Mouse (Mus musculus): ENCODE measurements around the gene D17Wsu92e. TPM values are rescaled to one million over a fixed set of nuclear protein-coding genes. Genes with fewer than 3 reads are reported as not detected.

D17Wsu92e gene
- polyA plus RNA-seq, 1 experiment from 2014 or later = 22.7 TPM

DNA sequence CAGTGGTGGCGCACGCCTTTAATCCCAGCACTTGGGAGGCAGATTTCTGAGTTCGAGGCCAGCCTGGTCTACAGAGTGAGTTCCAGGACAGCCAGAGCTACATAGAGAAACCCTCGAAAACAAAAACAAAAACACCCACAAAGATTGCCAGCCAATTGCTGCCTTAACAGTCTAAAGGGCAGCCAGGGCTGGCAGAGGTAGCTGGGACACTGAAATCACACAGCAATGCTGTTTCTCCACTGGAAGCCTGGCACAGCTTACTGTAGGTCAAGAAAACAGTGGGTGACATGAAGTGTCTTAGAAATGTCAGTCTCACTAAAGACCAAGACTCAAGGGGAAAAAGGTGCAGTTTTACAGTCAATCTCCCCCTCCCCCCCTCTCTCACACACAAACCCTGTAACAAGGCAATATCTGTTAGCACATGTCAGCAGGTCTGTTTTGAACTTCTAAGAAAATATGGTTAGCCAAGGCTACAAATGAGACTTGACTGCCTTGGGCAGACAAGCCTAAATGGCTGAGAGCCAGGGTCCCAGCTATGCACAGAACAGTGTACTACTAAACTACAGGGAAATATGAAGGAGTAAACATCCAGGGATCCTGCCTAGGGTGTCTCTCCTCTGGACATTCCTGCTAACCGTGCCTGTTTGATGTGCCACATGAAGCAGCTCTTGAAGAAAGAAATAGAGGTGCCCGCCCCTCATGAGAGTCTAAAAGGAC lies 31.8 kb downstream of the D17Wsu92e start:
- peaks cover 14% of the 10 kb centered on the region for H3K36me3 ChIP-seq (ENCODE audit: control insufficient read depth, insufficient read depth, low read length)
- H3K9me3 ChIP-seq (ENCODE audit: control insufficient read depth, low read length) = no peaks in the 10 kb centered on the region
- 89% methylated on average over 6 of the region's 6 CpGs for WGBS
- H3K27ac ChIP-seq (ENCODE audit: low read depth, low read length) = no peak overlapping the region
- H3K4me1 ChIP-seq (replicated peaks; ENCODE audit: control insufficient read depth, insufficient read depth, low read length) = no peaks in the 10 kb centered on the region
- H3K9ac ChIP-seq (ENCODE audit: low read depth, low read length) = no peak overlapping the region
- no peak overlapping the region for H3K4me2 ChIP-seq
- ATAC-seq (replicated peaks; ENCODE audit: low FRiP score) (no peak), DNase-seq (ENCODE audit: low spot score) (no peak)
- no peaks in the 10 kb centered on the region for H3K27me3 ChIP-seq (replicated peaks; ENCODE audit: control insufficient read depth, insufficient read depth, low read length)
- no peak overlapping the region for H3K4me3 ChIP-seq (ENCODE audit: low read depth, low read length)

DNA sequence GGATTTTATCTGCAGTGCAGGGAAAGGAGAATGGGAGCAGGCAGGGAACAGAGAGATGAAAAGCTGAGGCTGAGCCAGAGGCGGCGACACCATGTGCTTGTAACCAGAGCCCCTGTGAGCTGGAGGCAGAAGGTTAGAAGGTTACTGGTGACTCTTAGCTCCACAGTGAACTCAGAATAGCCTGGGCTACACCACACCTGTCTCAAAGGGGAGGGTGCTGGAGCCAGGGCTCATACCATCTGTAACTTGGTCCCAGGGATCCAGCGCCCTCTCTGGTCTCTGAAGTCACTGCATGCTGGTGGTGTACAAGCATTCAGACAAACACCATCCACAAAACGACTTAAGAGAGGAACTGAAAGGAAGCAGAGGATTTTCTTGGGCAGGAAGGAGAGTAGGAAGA lies 36.9 kb downstream of the D17Wsu92e start:
- Histone ChIP-seq H3K27ac (ENCODE audit: low read depth, low read length) (no peak overlapping the region), H3K4me2 (no peak overlapping the region), H3K4me1 (replicated peaks; ENCODE audit: control insufficient read depth, insufficient read depth, low read length) (peaks cover 20% of the 10 kb centered on the region), H3K9me3 (ENCODE audit: control insufficient read depth, low read length) (no peaks in the 10 kb centered on the region), H3K4me3 (ENCODE audit: low read depth, low read length) (no peak overlapping the region), H3K36me3 (ENCODE audit: control insufficient read depth, insufficient read depth, low read length) (peaks cover 15% of the 10 kb centered on the region), H3K9ac (ENCODE audit: low read depth, low read length) (no peak overlapping the region), H3K27me3 (replicated peaks; ENCODE audit: control insufficient read depth, insufficient read depth, low read length) (no peaks in the 10 kb centered on the region)
- ATAC-seq (replicated peaks; ENCODE audit: low FRiP score) = no peak
- WGBS = 65% methylated on average over 4 of the region's 4 CpGs
- DNase-seq (ENCODE audit: low spot score) = no peak

DNA sequence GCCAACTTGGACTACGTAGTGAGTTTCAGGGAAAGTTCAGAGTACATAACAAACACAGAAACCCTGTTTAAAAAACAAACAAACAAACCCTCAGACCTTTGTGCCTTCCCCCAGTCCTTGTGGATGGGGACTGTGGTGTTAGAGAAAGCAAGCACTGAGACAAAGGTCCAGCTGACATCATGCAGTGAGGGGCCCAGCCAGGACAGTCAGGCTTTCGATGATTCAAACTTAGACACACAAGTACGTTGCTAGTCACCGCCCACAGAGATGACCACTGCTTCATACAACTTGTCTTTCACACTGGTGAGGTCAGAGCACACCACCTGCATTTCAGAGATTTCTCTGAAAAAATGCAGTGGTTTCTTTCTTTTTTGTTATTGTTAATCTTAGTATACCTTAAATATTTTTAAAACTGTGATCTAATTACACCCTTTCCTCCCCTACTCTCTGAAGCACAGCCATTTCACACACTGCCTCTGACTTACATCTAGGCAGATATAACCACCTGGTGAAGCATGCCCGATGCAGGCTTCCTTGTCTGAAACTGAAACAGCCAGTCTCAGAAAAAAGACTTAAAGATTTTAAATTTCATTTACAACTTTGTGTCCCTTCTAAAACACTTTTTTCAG lies 39.3 kb downstream of the D17Wsu92e start:
- H3K9ac ChIP-seq (ENCODE audit: low read depth, low read length) = no peak overlapping the region
- DNase-seq (ENCODE audit: low spot score) = no peak
- WGBS = 69% methylated on average over 5 of the region's 5 CpGs
- no peak overlapping the region; the same call in 1 of the 2 replicates for H3K27ac ChIP-seq (ENCODE audit: low read depth, low read length)
- no peak for ATAC-seq (replicated peaks; ENCODE audit: low FRiP score)
- H3K4me1 ChIP-seq (replicated peaks; ENCODE audit: control insufficient read depth, insufficient read depth, low read length) = peaks cover 40% of the 10 kb centered on the region
- H3K4me2 ChIP-seq = no peak overlapping the region
- no peaks in the 10 kb centered on the region for H3K9me3 ChIP-seq (ENCODE audit: control insufficient read depth, low read length)
- no peaks in the 10 kb centered on the region for H3K27me3 ChIP-seq (replicated peaks; ENCODE audit: control insufficient read depth, insufficient read depth, low read length)
- peaks cover 15% of the 10 kb centered on the region for H3K36me3 ChIP-seq (ENCODE audit: control insufficient read depth, insufficient read depth, low read length)
- H3K4me3 ChIP-seq (ENCODE audit: low read depth, low read length) = no peak overlapping the region

DNA sequence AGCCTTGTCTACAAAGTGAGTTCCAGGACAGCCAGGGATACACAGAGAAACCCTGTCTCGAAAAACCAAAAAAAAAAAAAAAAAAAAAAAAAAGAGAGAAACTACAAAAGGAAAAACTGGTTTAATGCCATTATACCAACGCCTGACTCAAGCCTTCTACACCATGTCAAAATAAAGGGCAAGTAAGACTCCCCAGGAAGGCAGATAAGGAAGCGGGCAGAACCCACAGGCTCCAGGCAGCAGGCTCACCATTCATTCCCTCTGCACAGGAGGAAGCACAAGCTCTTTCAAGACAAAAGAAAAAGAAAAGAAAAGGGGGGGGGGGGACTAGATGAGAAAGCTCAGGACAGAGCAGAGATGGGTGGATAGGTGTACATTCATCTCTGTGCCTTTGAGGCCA lies 40.7 kb downstream of the D17Wsu92e start:
- H3K27ac ChIP-seq (ENCODE audit: low read depth, low read length) = 0 out of 2 replicates have a peak overlapping the region, but pooled peaks have one; percentile 28
- no peak overlapping the region for H3K9ac ChIP-seq (ENCODE audit: low read depth, low read length)
- DNase-seq (ENCODE audit: low spot score) (no peak), ATAC-seq (replicated peaks; ENCODE audit: low FRiP score) (0 out of 2 replicates have a peak, but pooled peaks have one; percentile 27)
- H3K4me1 ChIP-seq (replicated peaks; ENCODE audit: control insufficient read depth, insufficient read depth, low read length) = peaks cover 40% of the 10 kb centered on the region
- H3K27me3 ChIP-seq (replicated peaks; ENCODE audit: control insufficient read depth, insufficient read depth, low read length) = no peaks in the 10 kb centered on the region
- 35% methylated on average over 3 of the region's 3 CpGs for WGBS
- H3K4me3 ChIP-seq (ENCODE audit: low read depth, low read length) = no peak overlapping the region
- 0 out of 2 replicates have a peak overlapping the region, but pooled peaks have one; percentile 16 for H3K4me2 ChIP-seq
- H3K9me3 ChIP-seq (ENCODE audit: control insufficient read depth, low read length) = no peaks in the 10 kb centered on the region
- peaks cover 6% of the 10 kb centered on the region for H3K36me3 ChIP-seq (ENCODE audit: control insufficient read depth, insufficient read depth, low read length)

DNA sequence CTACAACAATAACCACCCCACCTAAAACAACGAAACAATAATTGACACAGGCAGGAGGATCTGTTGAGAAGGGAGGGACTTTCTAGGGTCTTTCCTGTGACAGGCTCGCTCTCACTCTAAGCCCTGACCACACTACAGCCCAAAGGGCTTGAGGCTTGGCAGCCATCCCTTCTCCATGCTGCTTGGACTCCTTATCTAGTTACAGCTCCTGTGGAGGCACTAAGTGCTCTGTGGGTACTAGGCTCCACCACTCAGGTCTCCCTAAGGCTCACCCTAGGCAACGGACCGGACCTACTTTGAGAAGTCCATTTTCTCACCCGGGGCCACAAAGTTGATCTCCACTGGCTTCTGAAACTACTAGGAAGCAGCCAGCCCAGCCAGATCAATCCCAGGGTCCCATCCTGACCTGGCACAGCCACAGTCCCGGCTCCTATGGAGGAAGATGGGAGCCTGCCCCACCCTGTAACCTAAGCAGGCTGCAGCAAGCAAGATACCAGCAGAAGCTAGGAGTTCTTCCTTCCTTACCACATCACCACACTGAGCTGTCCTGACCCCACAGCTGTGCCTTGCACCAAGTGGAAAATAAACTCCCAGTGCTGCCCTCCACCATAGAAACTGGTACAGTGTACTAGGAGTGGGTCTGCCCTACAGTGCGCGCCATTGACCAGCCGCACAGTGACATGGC lies 41.6 kb downstream of the D17Wsu92e start:
- peak overlapping the region; percentile 70 for H3K27ac ChIP-seq (ENCODE audit: low read depth, low read length)
- H3K4me3 ChIP-seq (ENCODE audit: low read depth, low read length) = no peak overlapping the region
- WGBS = 80% methylated on average over 9 of the region's 9 CpGs
- peaks cover 4% of the 10 kb centered on the region for H3K36me3 ChIP-seq (ENCODE audit: control insufficient read depth, insufficient read depth, low read length)
- H3K9ac ChIP-seq (ENCODE audit: low read depth, low read length) = no peak overlapping the region
- peaks cover 40% of the 10 kb centered on the region for H3K4me1 ChIP-seq (replicated peaks; ENCODE audit: control insufficient read depth, insufficient read depth, low read length)
- peak; percentile 72 for ATAC-seq (replicated peaks; ENCODE audit: low FRiP score)
- H3K27me3 ChIP-seq (replicated peaks; ENCODE audit: control insufficient read depth, insufficient read depth, low read length) = no peaks in the 10 kb centered on the region
- DNase-seq (ENCODE audit: low spot score) = no peak
- no peaks in the 10 kb centered on the region for H3K9me3 ChIP-seq (ENCODE audit: control insufficient read depth, low read length)
- H3K4me2 ChIP-seq = peak overlapping the region; percentile 19

DNA sequence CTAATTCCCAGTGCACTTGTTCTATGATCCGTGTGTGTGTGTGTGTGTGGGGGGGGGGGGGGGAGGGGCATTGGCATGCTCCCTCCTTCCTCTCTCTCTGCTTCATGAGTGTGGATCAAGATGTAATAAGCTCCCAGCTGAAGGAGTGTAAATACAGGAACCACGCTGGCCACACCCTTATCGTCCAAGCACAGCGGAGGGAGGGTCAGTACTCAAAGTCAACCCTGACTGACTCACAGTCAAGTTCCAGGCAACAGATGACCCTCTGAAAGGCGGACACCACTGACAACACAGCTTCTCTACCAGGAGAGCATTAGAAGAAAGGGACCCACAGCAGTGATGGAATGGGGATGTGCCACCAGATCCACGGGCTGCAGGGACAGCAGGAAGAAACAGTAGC lies 42.6 kb downstream of the D17Wsu92e start:
- H3K4me3 ChIP-seq (ENCODE audit: low read depth, low read length) = no peak overlapping the region
- H3K9me3 ChIP-seq (ENCODE audit: control insufficient read depth, low read length) = no peaks in the 10 kb centered on the region
- peak overlapping the region; percentile 28; the same call in 1 of the 2 replicates for H3K4me2 ChIP-seq
- peaks cover 40% of the 10 kb centered on the region for H3K4me1 ChIP-seq (replicated peaks; ENCODE audit: control insufficient read depth, insufficient read depth, low read length)
- peak; percentile 77 for ATAC-seq (replicated peaks; ENCODE audit: low FRiP score)
- H3K9ac ChIP-seq (ENCODE audit: low read depth, low read length) = peak overlapping the region; percentile 11; the same call in 1 of the 2 replicates
- H3K27ac ChIP-seq (ENCODE audit: low read depth, low read length) = 0 out of 2 replicates have a peak overlapping the region, but pooled peaks have one; percentile 70
- no peaks in the 10 kb centered on the region for H3K27me3 ChIP-seq (replicated peaks; ENCODE audit: control insufficient read depth, insufficient read depth, low read length)
- DNase-seq (ENCODE audit: low spot score) = peak; percentile 41
- WGBS = 40% methylated on average over 6 of the region's 6 CpGs
- H3K36me3 ChIP-seq (ENCODE audit: control insufficient read depth, insufficient read depth, low read length) = no peaks in the 10 kb centered on the region; the same call in 1 of the 2 replicates

DNA sequence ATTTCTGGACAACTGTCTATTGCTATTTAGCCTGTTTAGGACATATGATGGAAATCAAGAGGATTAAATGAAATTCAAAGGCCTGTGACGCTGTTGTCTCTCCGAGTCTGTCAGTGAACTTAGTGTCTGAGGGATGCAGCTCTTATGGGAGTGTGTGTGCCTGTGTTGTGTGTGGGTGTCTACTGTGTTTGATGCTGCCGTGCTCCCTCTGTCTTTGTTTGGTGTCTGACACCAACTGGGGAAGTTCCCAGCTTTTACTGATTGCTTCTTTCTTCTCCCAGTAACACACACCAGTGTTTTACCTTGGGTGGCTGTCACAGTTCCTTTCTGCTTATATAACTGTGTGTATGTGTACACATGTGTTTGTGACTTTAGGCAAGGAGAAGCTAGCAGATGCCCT lies 46.2 kb downstream of the D17Wsu92e start:
- Histone ChIP-seq H3K27ac (ENCODE audit: low read depth, low read length) (no peak overlapping the region), H3K9me3 (ENCODE audit: control insufficient read depth, low read length) (no peaks in the 10 kb centered on the region), H3K4me1 (replicated peaks; ENCODE audit: control insufficient read depth, insufficient read depth, low read length) (peaks cover 33% of the 10 kb centered on the region), H3K4me3 (ENCODE audit: low read depth, low read length) (no peak overlapping the region), H3K27me3 (replicated peaks; ENCODE audit: control insufficient read depth, insufficient read depth, low read length) (no peaks in the 10 kb centered on the region), H3K4me2 (no peak overlapping the region), H3K36me3 (ENCODE audit: control insufficient read depth, insufficient read depth, low read length) (peaks cover 2% of the 10 kb centered on the region), H3K9ac (ENCODE audit: low read depth, low read length) (no peak overlapping the region)
- DNase-seq (ENCODE audit: low spot score) (no peak), ATAC-seq (replicated peaks; ENCODE audit: low FRiP score) (no peak)
- WGBS = 87% methylated on average over 3 of the region's 3 CpGs

DNA sequence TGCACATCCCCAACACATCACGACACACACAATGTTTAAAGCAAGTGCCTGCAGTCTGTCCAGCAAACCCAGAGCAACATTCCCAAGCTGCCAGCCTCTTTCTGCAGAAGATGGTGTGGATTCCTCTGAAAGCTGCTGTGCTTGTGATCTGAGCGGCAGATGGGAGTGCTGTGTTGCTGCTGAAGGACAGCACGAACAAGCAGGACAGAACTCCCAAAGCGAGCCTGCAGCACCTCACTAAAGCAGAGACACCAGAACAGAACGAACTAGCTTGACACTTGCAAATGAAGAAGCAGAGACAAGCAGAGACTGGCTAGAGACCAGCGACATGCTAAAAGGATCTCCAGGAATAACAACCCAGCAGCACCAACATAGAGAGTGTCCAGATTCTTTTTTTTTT lies 48.8 kb downstream of the D17Wsu92e start:
- Histone ChIP-seq H3K27ac (ENCODE audit: low read depth, low read length) (no peak overlapping the region), H3K9ac (ENCODE audit: low read depth, low read length) (no peak overlapping the region), H3K4me2 (no peak overlapping the region), H3K27me3 (replicated peaks; ENCODE audit: control insufficient read depth, insufficient read depth, low read length) (no peaks in the 10 kb centered on the region), H3K4me3 (ENCODE audit: low read depth, low read length) (no peak overlapping the region), H3K4me1 (replicated peaks; ENCODE audit: control insufficient read depth, insufficient read depth, low read length) (peaks cover 9% of the 10 kb centered on the region), H3K36me3 (ENCODE audit: control insufficient read depth, insufficient read depth, low read length) (peaks cover 13% of the 10 kb centered on the region), H3K9me3 (ENCODE audit: control insufficient read depth, low read length) (no peaks in the 10 kb centered on the region)
- ATAC-seq (replicated peaks; ENCODE audit: low FRiP score) = no peak
- DNase-seq (ENCODE audit: low spot score) = no peak
- 86% methylated on average over 6 of the region's 6 CpGs for WGBS
